Mouse (Mus musculus): ENCODE measurements at regions not wholly inside any gene's neighbourhood (a gene's known extent, or its start where the extent isn't known, plus 50 kb on each side); places are given as distances from the start of the nearest gene placed in this dataset.

GRCm38 (mm10) chr3:102292385-102292784, 87.9 kb upstream of the Vangl1 start:
- H3K27ac ChIP-seq (ENCODE audit: low read depth, low read length), result no peak overlapping the region
- no peaks in the 10 kb centered on the region for H3K36me3 ChIP-seq (ENCODE audit: control insufficient read depth, insufficient read depth, low read length)
- 82% methylated on average over 3 of the region's 3 CpGs for WGBS
- ATAC-seq (ENCODE audit: low read depth), result no peak
- H3K4me3 ChIP-seq (ENCODE audit: low read depth, low read length), result no peak overlapping the region
- H3K9ac ChIP-seq (replicated peaks; ENCODE audit: low read depth, low read length), result no peak overlapping the region
- no peaks in the 10 kb centered on the region for H3K27me3 ChIP-seq (ENCODE audit: control insufficient read depth, insufficient read depth, low read length)
- H3K9me3 ChIP-seq (ENCODE audit: control insufficient read depth, low read length), result peaks cover 2% of the 10 kb centered on the region; the same call in 1 of the 2 replicates
- no peak overlapping the region for H3K4me2 ChIP-seq (ENCODE audit: low read depth, low read length)
- H3K4me1 ChIP-seq (ENCODE audit: control insufficient read depth, insufficient read depth, low read length), result no peaks in the 10 kb centered on the region

- Histone ChIP-seq H3K27me3 (ENCODE audit: control insufficient read depth, insufficient read depth, low read length) (no peaks in the 10 kb centered on the region), H3K9me3 (ENCODE audit: control insufficient read depth, low read length) (no peaks in the 10 kb centered on the region), H3K36me3 (ENCODE audit: control insufficient read depth, insufficient read depth, low read length) (no peaks in the 10 kb centered on the region), H3K27ac (ENCODE audit: low read depth, low read length) (no peak overlapping the region), H3K4me3 (ENCODE audit: low read depth, low read length) (no peak overlapping the region), H3K9ac (replicated peaks; ENCODE audit: low read depth, low read length) (no peak overlapping the region), H3K4me1 (ENCODE audit: control insufficient read depth, insufficient read depth, low read length) (no peaks in the 10 kb centered on the region), H3K4me2 (ENCODE audit: low read depth, low read length) (no peak overlapping the region)
- 88% methylated on average over 4 of the region's 4 CpGs for WGBS
- no peak for ATAC-seq (ENCODE audit: low read depth)
These were observed 77.5 kb upstream of the Vangl1 start for GRCm38 (mm10) chr3:102281983-102282382.

- H3K27ac ChIP-seq (ENCODE audit: low read depth, low read length), result no peak overlapping the region
- no peaks in the 10 kb centered on the region for H3K4me1 ChIP-seq (ENCODE audit: control insufficient read depth, insufficient read depth, low read length)
- no peaks in the 10 kb centered on the region for H3K36me3 ChIP-seq (ENCODE audit: control insufficient read depth, insufficient read depth, low read length)
- no peak overlapping the region for H3K4me3 ChIP-seq (ENCODE audit: low read depth, low read length)
- no peak overlapping the region for H3K4me2 ChIP-seq (ENCODE audit: low read depth, low read length)
- H3K27me3 ChIP-seq (ENCODE audit: control insufficient read depth, insufficient read depth, low read length), result no peaks in the 10 kb centered on the region
- no peaks in the 10 kb centered on the region for H3K9me3 ChIP-seq (ENCODE audit: control insufficient read depth, low read length)
- H3K9ac ChIP-seq (replicated peaks; ENCODE audit: low read depth, low read length), result no peak overlapping the region
- ATAC-seq (ENCODE audit: low read depth), result no peak
- 90% methylated on average over 2 of the region's 2 CpGs for WGBS
These were observed 72.3 kb upstream of the Vangl1 start for GRCm38 (mm10) chr3:102276758-102277157.

GRCm38 (mm10) chr3:102276283-102276682, 71.8 kb upstream of the Vangl1 start:
- Histone ChIP-seq H3K27ac (ENCODE audit: low read depth, low read length) (no peak overlapping the region), H3K4me1 (ENCODE audit: control insufficient read depth, insufficient read depth, low read length) (no peaks in the 10 kb centered on the region), H3K9me3 (ENCODE audit: control insufficient read depth, low read length) (no peaks in the 10 kb centered on the region), H3K4me3 (ENCODE audit: low read depth, low read length) (no peak overlapping the region), H3K4me2 (ENCODE audit: low read depth, low read length) (no peak overlapping the region), H3K27me3 (ENCODE audit: control insufficient read depth, insufficient read depth, low read length) (no peaks in the 10 kb centered on the region), H3K9ac (replicated peaks; ENCODE audit: low read depth, low read length) (no peak overlapping the region), H3K36me3 (ENCODE audit: control insufficient read depth, insufficient read depth, low read length) (no peaks in the 10 kb centered on the region)
- 82% methylated on average over 2 of the region's 2 CpGs for WGBS
- no peak for ATAC-seq (ENCODE audit: low read depth)

- no peak overlapping the region for H3K4me2 ChIP-seq (ENCODE audit: low read depth, low read length)
- H3K36me3 ChIP-seq (ENCODE audit: control insufficient read depth, insufficient read depth, low read length), result no peaks in the 10 kb centered on the region
- H3K27ac ChIP-seq (ENCODE audit: low read depth, low read length), result no peak overlapping the region
- H3K9me3 ChIP-seq (ENCODE audit: control insufficient read depth, low read length), result no peaks in the 10 kb centered on the region
- WGBS, result 86% methylated on average over 7 of the region's 7 CpGs
- H3K4me1 ChIP-seq (ENCODE audit: control insufficient read depth, insufficient read depth, low read length), result no peaks in the 10 kb centered on the region
- H3K4me3 ChIP-seq (ENCODE audit: low read depth, low read length), result no peak overlapping the region
- H3K9ac ChIP-seq (replicated peaks; ENCODE audit: low read depth, low read length), result no peak overlapping the region
- no peak for ATAC-seq (ENCODE audit: low read depth)
- H3K27me3 ChIP-seq (ENCODE audit: control insufficient read depth, insufficient read depth, low read length), result no peaks in the 10 kb centered on the region
These were observed 70.9 kb upstream of the Vangl1 start for GRCm38 (mm10) chr3:102275256-102276022.

- no peaks in the 10 kb centered on the region for H3K36me3 ChIP-seq (ENCODE audit: control insufficient read depth, insufficient read depth, low read length)
- no peaks in the 10 kb centered on the region for H3K27me3 ChIP-seq (ENCODE audit: control insufficient read depth, insufficient read depth, low read length)
- no peaks in the 10 kb centered on the region for H3K4me1 ChIP-seq (ENCODE audit: control insufficient read depth, insufficient read depth, low read length)
- 96% methylated on average over 6 of the region's 6 CpGs for WGBS
- H3K4me2 ChIP-seq (ENCODE audit: low read depth, low read length), result no peak overlapping the region
- H3K27ac ChIP-seq (ENCODE audit: low read depth, low read length), result no peak overlapping the region
- no peak overlapping the region for H3K4me3 ChIP-seq (ENCODE audit: low read depth, low read length)
- no peak overlapping the region for H3K9ac ChIP-seq (replicated peaks; ENCODE audit: low read depth, low read length)
- no peaks in the 10 kb centered on the region for H3K9me3 ChIP-seq (ENCODE audit: control insufficient read depth, low read length)
- no peak for ATAC-seq (ENCODE audit: low read depth)
These were observed 66.3 kb upstream of the Vangl1 start for GRCm38 (mm10) chr3:102270779-102271178.

GRCm38 (mm10) chr3:102270257-102270656, 65.8 kb upstream of the Vangl1 start:
- no peaks in the 10 kb centered on the region for H3K9me3 ChIP-seq (ENCODE audit: control insufficient read depth, low read length)
- no peak overlapping the region for H3K4me3 ChIP-seq (ENCODE audit: low read depth, low read length)
- no peaks in the 10 kb centered on the region for H3K27me3 ChIP-seq (ENCODE audit: control insufficient read depth, insufficient read depth, low read length)
- H3K9ac ChIP-seq (replicated peaks; ENCODE audit: low read depth, low read length), result no peak overlapping the region
- whole genome bisulfite sequencing, result 20% methylated on average over 6 of the region's 6 CpGs
- H3K36me3 ChIP-seq (ENCODE audit: control insufficient read depth, insufficient read depth, low read length), result no peaks in the 10 kb centered on the region
- H3K4me1 ChIP-seq (ENCODE audit: control insufficient read depth, insufficient read depth, low read length), result no peaks in the 10 kb centered on the region
- no peak for ATAC-seq (ENCODE audit: low read depth)
- no peak overlapping the region for H3K27ac ChIP-seq (ENCODE audit: low read depth, low read length)
- no peak overlapping the region for H3K4me2 ChIP-seq (ENCODE audit: low read depth, low read length)

GRCm38 (mm10) chr3:102266136-102266535, 61.6 kb upstream of the Vangl1 start:
- Histone ChIP-seq H3K4me3 (ENCODE audit: low read depth, low read length) (no peak overlapping the region), H3K27me3 (ENCODE audit: control insufficient read depth, insufficient read depth, low read length) (no peaks in the 10 kb centered on the region), H3K9me3 (ENCODE audit: control insufficient read depth, low read length) (no peaks in the 10 kb centered on the region), H3K4me1 (ENCODE audit: control insufficient read depth, insufficient read depth, low read length) (no peaks in the 10 kb centered on the region), H3K4me2 (ENCODE audit: low read depth, low read length) (no peak overlapping the region), H3K27ac (ENCODE audit: low read depth, low read length) (no peak overlapping the region), H3K36me3 (ENCODE audit: control insufficient read depth, insufficient read depth, low read length) (no peaks in the 10 kb centered on the region), H3K9ac (replicated peaks; ENCODE audit: low read depth, low read length) (no peak overlapping the region)
- 79% methylated on average over 9 of the region's 9 CpGs for WGBS
- ATAC-seq (ENCODE audit: low read depth), result no peak

GRCm38 (mm10) chr3:102265146-102265545, 60.7 kb upstream of the Vangl1 start:
- Histone ChIP-seq H3K27ac (ENCODE audit: low read depth, low read length) (no peak overlapping the region), H3K36me3 (ENCODE audit: control insufficient read depth, insufficient read depth, low read length) (no peaks in the 10 kb centered on the region), H3K9ac (replicated peaks; ENCODE audit: low read depth, low read length) (no peak overlapping the region), H3K27me3 (ENCODE audit: control insufficient read depth, insufficient read depth, low read length) (no peaks in the 10 kb centered on the region), H3K4me1 (ENCODE audit: control insufficient read depth, insufficient read depth, low read length) (no peaks in the 10 kb centered on the region), H3K4me2 (ENCODE audit: low read depth, low read length) (no peak overlapping the region), H3K4me3 (ENCODE audit: low read depth, low read length) (no peak overlapping the region), H3K9me3 (ENCODE audit: control insufficient read depth, low read length) (no peaks in the 10 kb centered on the region)
- 74% methylated on average over 7 of the region's 7 CpGs for WGBS
- no peak for ATAC-seq (ENCODE audit: low read depth)
